Mouse (Mus musculus) brown adipose tissue, adult 24 weeks (tissue): ENCODE measurements around the gene Dhrs11. TPM values are rescaled to one million over a fixed set of nuclear protein-coding genes. Genes with fewer than 3 reads are reported as not detected.

Experiments
- H3K27ac ChIP-seq: fragments of 200-500 bp; replicated peaks from 2 replicates; pipeline ENCODE4 v1.5.1; 2012; ENCODE audit warnings: low read depth, mild to moderate bottlenecking, low read length
- H3K4me1 ChIP-seq: fragments of 200-500 bp; 2 replicates; pipeline ENCODE4 v1.6.1; 2012; ENCODE audit warnings: low read length, mixed read lengths; ENCODE audit not compliant: control insufficient read depth, insufficient read depth, insufficient read length
- H3K4me3 ChIP-seq: fragments of 200-500 bp; 2 replicates; pipeline ENCODE4 v1.5.1; 2012; ENCODE audit warnings: low read depth, mild to moderate bottlenecking, low read length, moderate library complexity; ENCODE audit not compliant: insufficient read depth
- polyA plus RNA-seq: library from polyadenylated mRNA; stranded (reverse); fragments of >200 nt; gene quantifications from 2 replicates; pipeline ENCODE4 v1.2.4, GENCODE M21; 2012; ENCODE audit not compliant: missing spikeins, insufficient read depth, insufficient read length

Gene Dhrs11
- polyA plus RNA-seq, 1 experiment: 18.6 TPM

DNA sequence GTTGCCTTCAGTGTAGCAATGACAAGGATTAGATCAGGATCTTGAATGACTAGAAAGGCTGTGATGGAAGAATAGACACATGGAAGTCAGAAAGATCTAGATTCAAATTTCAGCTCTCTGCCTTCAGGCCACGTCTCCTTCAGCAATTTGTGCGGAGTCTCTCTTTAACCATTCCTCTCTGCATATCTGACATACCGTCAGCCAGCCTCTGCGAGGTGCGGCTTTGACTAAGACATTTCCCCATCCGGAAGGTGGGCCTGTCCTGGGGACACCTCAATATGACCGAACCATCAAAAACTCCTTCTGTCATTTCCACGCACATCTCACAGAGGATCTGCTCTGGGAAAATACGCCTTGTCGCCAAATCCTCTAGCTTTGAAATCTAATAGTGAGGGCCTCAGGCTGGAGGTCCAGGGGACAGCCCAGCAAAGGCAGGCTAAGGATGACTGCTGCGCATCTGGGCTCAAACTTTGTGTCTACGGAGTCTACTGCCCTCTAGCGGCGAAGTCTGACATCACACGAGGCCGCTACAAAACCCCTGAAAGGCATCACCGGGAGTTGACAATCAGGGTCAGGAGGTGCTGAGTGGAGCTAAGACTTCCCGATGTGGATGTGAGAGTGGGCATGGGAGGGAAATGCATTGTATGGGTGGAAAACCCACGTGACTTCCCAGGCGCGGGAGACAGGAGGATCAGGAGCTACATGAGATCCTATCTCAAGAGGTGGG is 31.0 kb downstream of the Dhrs11 start:
- no peaks in the 10 kb centered on the region for H3K4me1 ChIP-seq
- H3K4me3 ChIP-seq: no peak overlapping the region
- no peak overlapping the region for H3K27ac ChIP-seq

DNA sequence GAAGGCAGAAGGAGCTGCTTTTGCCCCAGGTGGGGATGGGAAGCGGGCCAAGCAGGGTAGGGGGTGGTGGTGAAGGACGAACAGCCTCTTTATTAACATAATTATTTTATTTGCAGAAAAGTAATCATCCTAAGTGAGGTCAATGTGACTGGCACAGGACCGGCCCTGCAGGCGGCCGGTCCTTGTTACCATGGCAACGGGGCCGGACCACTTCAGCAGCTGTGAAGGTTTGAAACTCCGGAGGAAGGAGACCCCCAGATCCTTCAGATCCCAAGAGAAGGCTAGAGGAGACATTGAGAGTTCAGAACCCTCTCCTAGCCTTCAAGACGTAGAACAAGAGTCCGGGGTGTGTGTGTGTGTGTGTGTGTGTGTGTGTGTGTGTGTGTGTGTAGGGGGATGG is 31.8 kb downstream of the Dhrs11 start:
- Histone ChIP-seq H3K4me1 (no peaks in the 10 kb centered on the region), H3K27ac (no peak overlapping the region), H3K4me3 (no peak overlapping the region)

DNA sequence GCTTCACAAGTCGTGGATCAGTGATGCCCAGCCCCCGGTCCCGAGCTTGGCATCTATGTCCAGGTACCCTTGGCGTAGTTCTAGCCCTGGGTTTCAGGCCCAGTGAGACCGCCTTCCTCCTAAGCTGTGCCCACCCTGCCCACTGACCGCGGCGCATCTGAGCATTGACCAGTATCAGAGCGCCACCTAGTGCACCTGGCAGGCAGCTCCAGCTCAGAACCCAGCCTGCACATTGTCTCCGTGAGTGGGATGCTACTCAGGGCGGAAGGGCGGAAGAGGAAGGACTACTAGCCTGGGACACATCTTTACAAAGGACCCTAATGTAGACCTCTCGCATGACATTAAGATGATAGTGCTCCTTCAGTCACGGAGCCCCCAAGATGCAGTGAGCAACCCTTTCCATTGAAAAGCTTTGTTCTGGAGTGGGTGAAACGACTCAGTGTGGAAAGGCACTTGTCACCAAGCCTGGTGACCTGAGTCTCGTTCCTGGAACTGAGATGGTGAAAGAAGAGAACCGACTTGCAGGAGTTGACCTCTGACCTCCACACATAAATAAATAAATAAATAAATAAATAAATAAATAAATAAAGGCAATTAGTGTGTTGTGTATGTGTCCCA is 34.2 kb downstream of the Dhrs11 start:
- Histone ChIP-seq H3K4me1 (no peaks in the 10 kb centered on the region), H3K27ac (no peak overlapping the region), H3K4me3 (no peak overlapping the region)

DNA sequence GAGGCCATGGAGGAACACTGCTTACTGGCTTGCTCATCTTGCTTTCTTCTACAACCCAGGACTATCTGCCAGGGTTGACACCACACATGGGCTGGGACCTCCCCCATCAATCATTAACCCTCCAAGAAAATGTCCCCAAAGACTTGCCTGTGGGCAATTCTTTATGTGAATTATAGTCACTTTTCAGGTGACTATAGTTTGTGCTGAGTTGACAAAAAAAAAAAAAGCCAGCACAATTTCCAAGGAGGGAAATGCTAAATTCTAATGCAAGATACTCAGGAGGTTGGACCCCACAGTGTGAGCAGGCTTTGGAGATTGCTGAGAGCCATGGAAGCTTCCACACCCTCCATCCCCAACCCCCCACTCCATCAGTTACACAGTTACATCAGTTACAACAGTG is 35.2 kb downstream of the Dhrs11 start:
- H3K4me1 ChIP-seq: no peaks in the 10 kb centered on the region
- H3K27ac ChIP-seq: no peak overlapping the region
- no peak overlapping the region for H3K4me3 ChIP-seq

DNA sequence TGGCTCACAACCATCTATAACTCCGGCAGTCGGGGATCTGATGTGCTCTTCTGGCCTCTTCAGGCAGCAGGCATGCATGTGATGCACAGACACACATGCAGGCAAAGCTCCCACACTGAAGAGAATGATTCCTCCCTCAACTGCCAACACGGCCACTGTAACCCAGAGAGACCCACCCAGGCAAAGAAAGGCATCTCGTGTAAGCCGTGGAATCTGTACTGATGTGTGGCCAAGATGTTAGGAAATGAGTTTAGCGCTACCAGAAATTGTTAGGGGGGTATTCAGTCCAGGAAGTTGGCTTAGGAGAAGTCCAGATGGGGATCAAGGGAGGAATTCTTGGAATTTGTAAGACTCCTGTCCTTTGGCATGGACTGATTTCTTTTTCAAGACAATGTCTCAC is 38.4 kb downstream of the Dhrs11 start:
- no peak overlapping the region for H3K27ac ChIP-seq
- H3K4me3 ChIP-seq: no peak overlapping the region
- H3K4me1 ChIP-seq: no peaks in the 10 kb centered on the region

DNA sequence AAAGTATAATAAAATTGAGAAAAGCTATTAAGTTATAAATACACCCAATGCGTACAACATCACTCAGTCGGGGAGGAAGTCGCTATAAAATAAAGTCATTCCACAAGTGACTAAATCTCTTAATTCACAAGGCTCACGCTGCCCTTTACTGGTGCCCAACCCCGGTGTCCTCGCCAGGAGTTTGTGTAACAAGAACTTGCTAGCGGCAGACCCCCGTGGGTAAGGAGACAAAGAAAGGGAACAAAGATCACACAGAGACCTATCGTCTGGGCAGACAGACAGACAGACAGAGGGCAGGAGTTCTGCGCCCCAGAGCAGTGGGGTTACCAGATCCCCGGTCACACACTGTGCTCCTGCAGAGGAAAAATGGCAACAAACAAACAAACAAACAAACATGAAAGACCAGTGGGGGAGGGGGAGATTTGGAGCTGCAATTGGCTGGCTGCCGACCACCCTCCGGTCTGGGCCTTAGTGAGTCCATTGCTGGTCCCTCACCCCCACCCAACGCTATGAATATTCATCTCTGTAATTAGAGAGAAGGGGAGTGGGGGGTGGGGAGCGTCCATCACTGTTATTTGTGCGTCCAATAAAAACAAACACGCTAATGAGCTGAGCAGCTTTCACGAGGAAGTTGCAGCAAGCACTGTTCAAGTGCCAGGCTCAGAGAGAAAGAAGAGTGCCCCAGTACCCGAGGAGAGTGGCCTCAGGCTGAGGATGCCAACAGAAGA is 48.5 kb downstream of the Dhrs11 start:
- Histone ChIP-seq H3K4me3 (no peak overlapping the region), H3K4me1 (no peaks in the 10 kb centered on the region), H3K27ac (no peak overlapping the region)

DNA sequence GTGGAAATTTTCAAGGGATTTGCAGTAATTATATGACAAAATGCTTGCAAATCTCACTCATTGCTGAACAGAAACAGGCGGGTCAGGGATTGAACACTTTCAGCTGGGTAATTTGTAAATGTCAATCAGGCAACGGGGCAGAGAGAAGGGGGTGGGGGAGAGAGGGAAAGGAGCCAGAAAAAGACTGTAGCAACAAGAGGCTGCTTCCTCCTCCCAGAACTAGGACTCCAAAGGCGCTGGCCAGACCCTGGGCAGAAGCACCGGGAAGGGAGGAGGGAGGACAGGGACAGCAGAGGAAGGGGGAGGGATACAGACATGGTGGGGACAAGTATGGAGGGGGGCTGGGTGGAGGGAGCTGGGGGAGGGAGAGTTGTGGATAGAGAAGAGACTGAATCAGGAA is 53.2 kb downstream of the Dhrs11 start:
- no peak overlapping the region for H3K27ac ChIP-seq
- no peaks in the 10 kb centered on the region for H3K4me1 ChIP-seq
- H3K4me3 ChIP-seq: no peak overlapping the region

DNA sequence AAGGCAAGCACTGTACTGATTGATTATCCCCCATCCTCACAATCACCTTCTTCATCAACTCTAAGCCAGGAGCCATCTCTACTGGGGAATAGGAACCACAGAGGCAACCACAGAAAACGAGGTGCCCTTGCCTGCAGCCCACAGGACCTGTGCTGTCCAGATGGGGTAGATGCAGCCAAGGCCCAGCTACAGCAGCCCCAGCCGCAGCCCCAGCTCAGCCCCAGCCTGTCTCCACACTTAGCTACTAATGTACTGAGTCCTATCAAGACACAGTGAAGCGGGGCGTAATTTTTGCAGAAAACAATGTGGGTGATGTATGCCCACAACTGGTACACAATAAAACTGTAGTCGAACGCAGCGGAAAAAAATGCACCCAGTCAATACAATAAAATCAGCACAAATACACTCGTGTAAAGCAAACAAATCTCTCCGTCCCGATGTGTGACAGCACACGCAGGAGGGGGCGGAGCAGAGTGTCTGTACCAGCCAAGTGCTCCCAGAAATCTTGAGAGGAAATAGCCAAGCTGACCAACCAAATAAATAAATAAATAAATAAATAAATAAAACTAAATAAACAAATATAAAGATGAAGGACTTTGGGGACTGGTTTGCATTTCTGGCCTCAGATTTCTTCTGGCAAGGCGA is 53.8 kb downstream of the Dhrs11 start:
- Histone ChIP-seq H3K4me3 (no peak overlapping the region), H3K4me1 (no peaks in the 10 kb centered on the region), H3K27ac (no peak overlapping the region)

Other genes with a start within 250 kb of the Dhrs11 start
- gene Mrm1, start 9.5 kb downstream of the Dhrs11 start, polyA plus RNA-seq: 6.9 and 9.6 TPM in 2 replicates
- 60.0 and 66.9 TPM in 2 replicates for gene Ggnbp2, start 41.8 kb upstream of the Dhrs11 start, polyA plus RNA-seq
- gene Myo19, start 51.2 kb upstream of the Dhrs11 start, polyA plus RNA-seq: 3.5 and 3.6 TPM in 2 replicates
- 3.5 and 4.7 TPM in 2 replicates for gene Pigw, start 51.3 kb upstream of the Dhrs11 start, polyA plus RNA-seq
- gene Znhit3, start 87.4 kb upstream of the Dhrs11 start, polyA plus RNA-seq: 18.5 and 22.0 TPM in 2 replicates
- gene Car4, start 128.8 kb upstream of the Dhrs11 start, polyA plus RNA-seq: 26.3 and 58.9 TPM in 2 replicates